Mouse (Mus musculus) midbrain, embryonic 11.5 days (tissue): Measurements from ENCODE around the gene Mylk. TPM values are rescaled to one million over a fixed set of nuclear protein-coding genes. Genes with fewer than 3 reads are reported as not detected.

Source experiments
- ATAC-seq: fragments of 200-750 bp; cut with Nextera tagmentation; 2 replicates; pipeline ENCODE4 v1.8.0; 2017; ENCODE audit warnings: moderate TSS enrichment, moderate library complexity; ENCODE audit not compliant: low FRiP score
- DNase-seq: peaks from one replicate; pipeline ENCODE4 v3.0.0; 2015; ENCODE audit warnings: low spot score; ENCODE audit errors: missing footprints
- H3K27ac ChIP-seq: fragments of 300-500 bp; sonication (generic); 2 replicates; pipeline ENCODE4 v1.5.1; 2014; ENCODE audit warnings: low read depth, low read length
- H3K27me3 ChIP-seq: fragments of 300-500 bp; sonication (generic); 2 replicates; pipeline ENCODE4 v1.6.1; 2014; ENCODE audit warnings: mild to moderate bottlenecking, low read length, moderate library complexity, mixed read lengths; ENCODE audit not compliant: control insufficient read depth, insufficient read depth
- H3K36me3 ChIP-seq: fragments of 300-500 bp; sonication (generic); 2 replicates; pipeline ENCODE4 v1.6.1; 2014; ENCODE audit warnings: mild to moderate bottlenecking, low read length, moderate library complexity, mixed read lengths; ENCODE audit not compliant: control insufficient read depth, insufficient read depth
- H3K4me1 ChIP-seq: fragments of 300-500 bp; sonication (generic); 2 replicates; pipeline ENCODE4 v1.6.1; 2014; ENCODE audit warnings: low read length; ENCODE audit not compliant: control insufficient read depth, insufficient read depth
- H3K4me2 ChIP-seq: fragments of 300-500 bp; sonication (generic); 2 replicates; pipeline ENCODE4 v1.6.1; 2014; ENCODE audit warnings: mild to moderate bottlenecking, moderate library complexity
- H3K4me3 ChIP-seq: fragments of 300-500 bp; sonication (generic); 2 replicates; pipeline ENCODE4 v1.5.1; 2014; ENCODE audit warnings: low read depth, low read length
- H3K9ac ChIP-seq: fragments of 300-500 bp; sonication (generic); 2 replicates; pipeline ENCODE4 v1.6.1; 2014; ENCODE audit warnings: low read length
- H3K9me3 ChIP-seq: fragments of 300-500 bp; sonication (generic); 2 replicates; pipeline ENCODE4 v1.6.1; 2016; ENCODE audit warnings: low read length; ENCODE audit not compliant: control insufficient read depth
- WGBS: fragments of 180-500 bp; shearing (Covaris S2); extraction: QIAGEN DNeasy Blood & Tissue Kit; methylation state at CpG from one replicate; pipeline ENCODE4 v1.1.7; 2014; 5-methylcytosine and 5-hydroxymethylcytosine counted together
- polyA plus RNA-seq: library from polyadenylated mRNA; unstranded; fragments of >200 nt; fragmentation: Nextera tagmentation; extraction: Ambion mirVana; gene quantifications from 2 replicates; pipeline ENCODE4 v1.2.1, GENCODE M21; 2014

The Mylk gene
- polyA plus RNA-seq, 1 experiment from 2014 or later = 6.9 TPM

DNA sequence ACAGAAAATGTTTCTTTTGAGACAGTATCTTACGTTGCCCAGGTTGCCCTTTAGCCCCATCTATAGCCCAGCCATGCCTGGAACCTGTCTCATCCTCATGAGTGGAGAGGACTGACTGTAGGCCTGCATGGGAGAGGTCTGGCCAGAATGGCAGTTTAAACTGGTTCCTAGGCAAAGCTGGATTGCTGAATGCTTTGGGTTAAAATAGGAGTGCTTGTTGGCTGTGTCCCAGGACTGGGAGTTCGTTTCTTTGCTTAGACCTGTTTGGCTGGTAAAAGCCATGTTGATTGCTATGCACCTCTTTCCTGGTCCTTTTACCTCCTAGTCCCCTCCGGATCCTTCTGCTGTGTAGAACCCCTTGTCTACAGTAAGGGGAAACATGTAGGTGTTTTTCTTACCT, 288.2 kb downstream of the Mylk start:
- no peak overlapping the region for H3K4me2 ChIP-seq
- ATAC-seq (no peak), DNase-seq (no peak)
- H3K27ac ChIP-seq = no peak overlapping the region
- no peaks in the 10 kb centered on the region for H3K27me3 ChIP-seq
- no peaks in the 10 kb centered on the region for H3K9me3 ChIP-seq
- H3K4me1 ChIP-seq = peaks cover 6% of the 10 kb centered on the region
- no peak overlapping the region for H3K9ac ChIP-seq
- WGBS = 84% methylated on average over 3 of the region's 3 CpGs
- no peak overlapping the region for H3K4me3 ChIP-seq
- H3K36me3 ChIP-seq = peaks cover 2% of the 10 kb centered on the region; the same call in 1 of the 2 replicates

GRCm38 (mm10) chr16:35033809-35034577, 289.0 kb downstream of the Mylk start:
- H3K36me3 ChIP-seq = no peaks in the 10 kb centered on the region; the same call in 1 of the 2 replicates
- no peak for DNase-seq
- no peaks in the 10 kb centered on the region for H3K27me3 ChIP-seq
- no peak overlapping the region for H3K4me2 ChIP-seq
- WGBS = 85% methylated on average over 8 of the region's 8 CpGs
- H3K4me3 ChIP-seq = no peak overlapping the region
- H3K9me3 ChIP-seq = no peaks in the 10 kb centered on the region
- H3K9ac ChIP-seq = no peak overlapping the region
- ATAC-seq = no peak
- H3K4me1 ChIP-seq = peaks cover 7% of the 10 kb centered on the region
- H3K27ac ChIP-seq = no peak overlapping the region

DNA sequence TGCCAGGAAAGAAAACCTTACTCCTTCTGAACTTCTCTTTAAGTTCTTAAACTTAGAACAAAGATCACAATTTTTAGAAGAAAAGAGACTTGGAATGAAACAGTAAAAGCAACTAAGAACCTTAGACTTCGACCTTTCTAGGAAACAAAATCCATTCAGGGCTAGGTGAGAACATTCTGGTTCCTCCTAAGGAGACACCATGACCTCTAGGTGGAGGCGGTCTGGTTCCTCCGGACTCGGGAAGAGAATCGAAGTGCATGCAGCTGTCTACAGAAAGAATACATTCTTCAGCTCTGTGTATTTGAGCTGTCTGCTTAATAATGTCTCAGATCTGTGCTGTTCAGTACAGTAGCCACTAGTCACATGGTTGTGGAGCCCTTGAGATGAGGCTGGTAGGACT, 290.0 kb downstream of the Mylk start:
- no peak for DNase-seq
- WGBS = 91% methylated on average over 5 of the region's 5 CpGs
- Histone ChIP-seq H3K4me2 (no peak overlapping the region), H3K4me3 (no peak overlapping the region), H3K27me3 (no peaks in the 10 kb centered on the region), H3K4me1 (peaks cover 7% of the 10 kb centered on the region), H3K9me3 (no peaks in the 10 kb centered on the region), H3K36me3 (no peaks in the 10 kb centered on the region; the same call in 1 of the 2 replicates), H3K27ac (no peak overlapping the region), H3K9ac (no peak overlapping the region)
- no peak for ATAC-seq

DNA sequence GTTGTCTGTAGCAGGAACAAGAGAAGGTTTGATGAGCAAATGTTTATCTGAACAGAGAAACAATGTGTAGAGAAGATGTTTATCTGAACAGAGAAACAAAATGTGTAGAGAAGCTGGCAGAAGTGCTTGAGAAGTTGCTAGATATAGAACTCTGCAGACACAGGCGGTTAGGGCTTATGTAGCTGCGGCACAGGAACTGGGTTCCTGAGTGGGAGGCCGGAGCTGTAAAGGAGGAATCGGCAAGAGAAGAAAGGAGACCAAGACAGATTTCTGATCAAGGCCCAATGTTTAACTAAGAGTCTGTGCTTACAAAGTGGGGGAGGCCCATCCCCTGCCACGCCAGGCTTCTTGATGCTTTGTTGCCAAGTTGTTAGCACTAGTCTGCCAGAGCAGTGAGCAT, 291.7 kb downstream of the Mylk start:
- no peak for DNase-seq
- no peak overlapping the region for H3K27ac ChIP-seq

GRCm38 (mm10) chr16:35038343-35039057, 293.5 kb downstream of the Mylk start:
- Histone ChIP-seq H3K4me3 (no peak overlapping the region), H3K36me3 (no peaks in the 10 kb centered on the region; the same call in 1 of the 2 replicates), H3K27ac (peak overlapping the region; percentile 22; the same call in 1 of the 2 replicates), H3K4me1 (peaks cover 7% of the 10 kb centered on the region), H3K4me2 (no peak overlapping the region), H3K9me3 (no peaks in the 10 kb centered on the region), H3K9ac (no peak overlapping the region), H3K27me3 (no peaks in the 10 kb centered on the region)
- ATAC-seq = 0 out of 2 replicates have a peak, but pooled peaks have one; percentile 24
- DNase-seq = no peak
- 26% methylated on average over 4 of the region's 4 CpGs for WGBS

More for the DNA sequence above, 291.7 kb downstream of the Mylk start:
- H3K4me3 ChIP-seq = no peak overlapping the region
- H3K27me3 ChIP-seq = no peaks in the 10 kb centered on the region
- H3K36me3 ChIP-seq = no peaks in the 10 kb centered on the region; the same call in 1 of the 2 replicates
- WGBS = 89% methylated on average over 5 of the region's 5 CpGs
- H3K9ac ChIP-seq = no peak overlapping the region
- no peak for ATAC-seq
- H3K4me1 ChIP-seq = peaks cover 7% of the 10 kb centered on the region
- H3K4me2 ChIP-seq = no peak overlapping the region
- H3K9me3 ChIP-seq = no peaks in the 10 kb centered on the region

DNA sequence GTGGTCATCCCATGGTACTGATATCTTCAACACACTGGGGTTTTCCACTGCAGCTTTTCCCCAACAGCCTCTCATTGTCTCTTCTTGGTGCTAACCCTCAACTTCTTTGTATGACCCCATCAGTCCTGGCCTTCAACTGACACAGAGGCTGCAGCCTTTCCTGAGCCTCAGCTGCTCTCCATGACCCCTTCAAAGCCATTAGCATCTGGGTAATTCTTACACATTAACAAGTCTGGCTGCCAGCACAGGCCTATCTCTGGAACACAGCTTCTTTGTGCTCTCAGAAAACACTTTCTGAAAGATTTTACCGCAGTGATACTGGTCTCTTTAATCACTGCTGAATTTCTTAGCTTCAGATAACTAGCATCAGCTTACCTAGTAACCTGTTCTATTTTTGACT, 295.1 kb downstream of the Mylk start:
- Histone ChIP-seq H3K4me2 (no peak overlapping the region), H3K9me3 (no peaks in the 10 kb centered on the region), H3K4me3 (no peak overlapping the region), H3K36me3 (no peaks in the 10 kb centered on the region; the same call in 1 of the 2 replicates), H3K4me1 (peaks cover 7% of the 10 kb centered on the region), H3K9ac (no peak overlapping the region), H3K27me3 (no peaks in the 10 kb centered on the region), H3K27ac (no peak overlapping the region)
- WGBS = 82% methylated on average over 1 of the region's 1 CpGs
- ATAC-seq (no peak), DNase-seq (no peak)

DNA sequence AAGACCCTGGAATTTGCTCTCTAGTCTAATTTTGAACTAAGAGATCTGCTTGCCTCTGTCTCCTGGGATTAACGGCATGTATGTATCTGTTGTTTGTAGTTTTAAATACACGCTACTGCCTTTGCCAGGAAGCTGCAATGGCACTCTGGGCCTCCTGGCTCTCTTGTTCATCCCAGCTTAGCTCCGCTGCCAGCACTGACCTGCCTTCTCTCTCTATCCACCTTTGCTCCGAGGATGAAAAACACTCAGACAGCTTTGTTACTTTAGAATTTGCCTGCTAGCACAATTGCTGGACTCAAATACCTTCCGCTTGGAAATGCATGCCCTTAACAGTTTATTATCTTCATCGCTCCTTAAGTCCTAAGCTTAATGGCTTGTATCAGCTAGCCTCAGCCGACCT, 296.0 kb downstream of the Mylk start:
- Histone ChIP-seq H3K4me2 (no peak overlapping the region), H3K27ac (no peak overlapping the region), H3K9ac (no peak overlapping the region), H3K27me3 (no peaks in the 10 kb centered on the region), H3K9me3 (no peaks in the 10 kb centered on the region), H3K4me3 (no peak overlapping the region), H3K36me3 (no peaks in the 10 kb centered on the region; the same call in 1 of the 2 replicates), H3K4me1 (peaks cover 7% of the 10 kb centered on the region)
- ATAC-seq (no peak), DNase-seq (no peak)
- 84% methylated on average over 7 of the region's 7 CpGs for WGBS

- no peaks in the 10 kb centered on the region; the same call in 1 of the 2 replicates for H3K27me3 ChIP-seq
- H3K9ac ChIP-seq = no peak overlapping the region
- H3K27ac ChIP-seq = no peak overlapping the region
- DNase-seq = peak; percentile 21
- ATAC-seq = no peak
- WGBS = 88% methylated on average over 6 of the region's 6 CpGs
- no peaks in the 10 kb centered on the region; the same call in 1 of the 2 replicates for H3K4me1 ChIP-seq
- no peak overlapping the region for H3K4me2 ChIP-seq
- no peaks in the 10 kb centered on the region for H3K36me3 ChIP-seq
- no peak overlapping the region for H3K4me3 ChIP-seq
- H3K9me3 ChIP-seq = no peaks in the 10 kb centered on the region
These were observed 301.2 kb downstream of the Mylk start for GRCm38 (mm10) chr16:35046081-35046775.
